Mouse (Mus musculus) liver, adult 2 months (tissue): Measurements from ENCODE around the gene Adora2a.

Source experiments
- CTCF ChIP-seq: fragments of 200-500 bp; IDR thresholded peaks from 2 replicates; pipeline ENCODE4 v1.5.1; 2011; ENCODE audit warnings: low read depth, low read length, control low read depth
- POLR2A ChIP-seq: fragments of 200-500 bp; IDR thresholded peaks from 2 replicates; pipeline ENCODE4 v1.6.1; 2011; ENCODE audit warnings: low read length, control low read depth; ENCODE audit not compliant: insufficient read depth; ENCODE audit errors: extremely low read depth

GRCm38 (mm10) chr10:75325821-75326220, 9.1 kb downstream of the Adora2a start:
- TF ChIP-seq POLR2A (no peak), CTCF (no peak)
